Mouse (Mus musculus): ENCODE data around the gene Sgip1. TPM values are rescaled to one million over a fixed set of nuclear protein-coding genes. Genes with fewer than 3 reads are reported as not detected.
A peak's percentile ranks its signal among the peaks of the same experiment; 100 is the strongest.

The Sgip1 gene
- total RNA-seq, 2 experiments from 2014 or later = 1.7 to 2.9 TPM

- no peak for DNase-seq
Observed at GRCm38 (mm10) chr4:102977778-102978321, 236.8 kb downstream of the Sgip1 start.

- peak; percentile 26 for DNase-seq
Observed at GRCm38 (mm10) chr4:102978440-102978839, 237.3 kb downstream of the Sgip1 start, which contains the start of gene Tctex1d1. Gene Tctex1d1 (plus strand): TSS chr4:102978606.

GRCm38 (mm10) chr4:102979385-102979784 is 238.3 kb downstream of the Sgip1 start:
- no peak for DNase-seq

GRCm38 (mm10) chr4:102981709-102982108 is 240.6 kb downstream of the Sgip1 start:
- no peak for DNase-seq

DNA sequence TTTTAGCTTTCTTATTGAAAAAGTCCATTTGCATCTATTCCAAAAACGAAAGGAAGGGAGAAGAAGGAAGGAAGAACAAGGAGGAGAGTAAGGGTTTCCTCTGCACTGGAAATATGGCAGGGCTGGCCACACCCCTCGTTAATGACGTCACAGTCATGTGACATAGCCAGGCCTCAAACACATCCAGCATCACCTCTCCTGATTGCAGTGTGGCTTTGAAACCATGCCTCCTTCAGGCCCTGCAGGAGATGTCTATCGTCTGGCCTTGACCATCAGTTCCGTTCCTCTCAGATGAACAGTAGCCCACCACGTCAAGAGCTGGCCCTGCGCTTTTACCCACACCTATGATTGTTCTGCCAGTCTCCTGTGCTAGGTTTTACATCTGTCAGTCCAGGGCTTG is 245.1 kb downstream of the Sgip1 start:
- DNase-seq = no peak

GRCm38 (mm10) chr4:102986917-102987316 is 245.8 kb downstream of the Sgip1 start:
- peak; percentile 41 for DNase-seq

DNA sequence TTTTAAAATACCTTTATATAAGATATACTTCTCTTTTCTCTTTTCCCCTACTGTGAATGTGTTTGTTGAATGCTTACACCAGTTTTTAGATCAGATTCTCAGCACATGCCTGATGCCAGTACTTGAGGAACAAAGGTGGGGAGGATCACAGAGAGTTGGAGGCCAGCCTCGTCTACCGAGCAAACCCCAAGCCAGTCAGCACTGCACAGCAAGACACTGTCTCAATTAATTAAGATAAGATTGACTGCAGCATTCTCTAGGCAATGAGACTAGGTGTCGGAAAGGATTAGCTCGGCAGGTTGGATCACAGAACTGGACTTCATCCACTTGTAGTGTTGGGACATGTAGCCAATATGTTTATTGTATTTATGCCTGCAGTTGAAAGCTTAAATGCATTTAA is 246.2 kb downstream of the Sgip1 start:
- no peak for DNase-seq

- DNase-seq = no peak
Observed at GRCm38 (mm10) chr4:102987756-102988155, 246.7 kb downstream of the Sgip1 start.

DNA sequence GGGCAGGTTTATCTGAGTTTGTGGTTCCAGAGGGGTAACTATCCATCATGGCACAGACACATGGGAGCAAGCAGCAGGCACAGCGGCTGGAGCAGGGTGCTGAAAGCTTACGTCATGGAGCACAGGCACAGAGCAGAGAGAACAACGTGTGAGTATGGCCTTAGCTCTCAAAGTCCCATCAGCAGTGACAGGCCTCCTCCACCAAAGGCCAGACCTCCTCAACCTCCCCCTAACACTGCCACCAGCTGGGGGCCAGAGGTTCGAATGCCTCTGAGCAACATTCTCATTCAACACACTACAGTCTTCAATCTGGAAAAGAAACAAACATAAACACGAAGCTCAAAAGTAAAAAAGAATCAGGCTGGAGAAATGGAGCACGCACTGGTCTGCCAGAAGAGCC is 247.4 kb downstream of the Sgip1 start:
- no peak for DNase-seq

DNA sequence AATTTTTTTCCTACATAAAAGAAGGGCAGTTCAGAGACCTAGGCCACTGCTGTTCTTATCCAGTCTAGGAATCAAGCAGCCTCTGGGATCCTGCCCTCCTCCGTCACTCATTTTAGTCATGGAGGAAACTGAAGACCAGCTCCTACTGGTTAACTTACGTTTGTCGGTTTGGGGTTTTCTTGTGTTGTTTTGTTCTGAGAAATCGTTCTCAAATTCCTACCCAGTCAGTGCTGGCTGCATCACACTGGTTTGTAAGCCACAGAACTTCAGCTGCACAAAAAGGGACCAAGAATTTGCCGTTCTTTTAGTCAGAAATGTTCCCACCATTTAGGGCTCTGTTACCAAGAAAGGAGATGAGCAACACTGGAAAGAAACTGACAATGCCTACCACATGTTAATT is 248.3 kb downstream of the Sgip1 start:
- DNase-seq = no peak

- DNase-seq = no peak
Observed at GRCm38 (mm10) chr4:102990016-102990415, 248.9 kb downstream of the Sgip1 start.

DNA sequence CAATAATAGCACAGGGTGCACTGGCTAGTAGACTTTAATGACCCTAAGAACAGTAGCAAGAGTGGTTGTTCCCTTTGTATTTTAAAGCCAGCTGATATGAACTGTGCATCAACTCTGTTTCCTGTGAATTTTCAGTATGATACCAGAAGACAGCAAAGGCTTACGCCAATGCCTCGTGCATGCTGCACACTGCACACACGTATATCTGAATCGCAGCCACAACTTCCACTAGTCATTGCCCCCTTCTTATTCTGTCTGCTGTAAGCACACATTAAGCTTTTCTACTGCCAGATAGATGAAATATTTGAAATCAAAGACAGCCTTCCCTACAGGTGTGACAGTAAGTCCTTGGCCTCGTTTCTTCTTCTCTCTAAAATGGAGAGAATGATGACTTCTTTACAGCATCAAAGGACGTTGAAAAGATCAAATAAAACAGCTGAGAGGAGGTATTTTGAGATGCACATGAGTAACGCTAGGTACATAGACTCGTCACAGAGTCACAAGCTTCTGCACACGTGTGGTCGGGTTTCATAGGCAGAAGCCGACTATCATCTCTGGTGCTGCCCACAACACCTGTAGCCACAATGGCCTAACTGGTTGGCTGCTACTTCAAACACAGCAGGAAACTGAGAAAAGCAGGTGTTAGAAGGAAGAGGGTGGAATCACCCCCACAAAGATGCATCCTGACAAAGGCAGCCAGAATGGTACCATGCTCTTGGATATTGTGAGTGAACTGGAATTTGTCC is 249.7 kb downstream of the Sgip1 start:
- DNase-seq = no peak

DNA sequence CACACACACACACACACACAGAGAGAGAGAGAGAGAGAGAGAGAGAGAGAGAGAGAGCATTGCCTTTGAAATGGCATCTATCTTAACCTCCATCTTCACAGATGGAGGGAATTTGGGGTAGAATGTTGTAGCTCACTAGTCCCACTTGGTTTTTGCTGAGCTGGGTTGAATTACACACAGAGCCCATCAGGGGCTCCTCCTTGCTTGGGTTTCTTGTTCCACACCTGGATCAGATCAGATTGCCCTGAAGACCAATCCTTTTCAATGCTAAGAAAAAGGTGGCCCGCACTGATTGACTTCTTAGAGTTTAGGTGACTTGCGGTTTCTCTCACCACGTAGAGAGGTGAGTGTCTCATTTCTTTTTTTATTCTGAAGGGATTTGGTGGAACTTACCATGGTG is 250.6 kb downstream of the Sgip1 start:
- DNase-seq = no peak

- DNase-seq = no peak
Observed at GRCm38 (mm10) chr4:103004681-103005080, 263.6 kb downstream of the Sgip1 start.

GRCm38 (mm10) chr4:103005190-103005945 is 264.3 kb downstream of the Sgip1 start:
- no peak for DNase-seq

GRCm38 (mm10) chr4:103006266-103006665 is 265.2 kb downstream of the Sgip1 start:
- DNase-seq = no peak

DNA sequence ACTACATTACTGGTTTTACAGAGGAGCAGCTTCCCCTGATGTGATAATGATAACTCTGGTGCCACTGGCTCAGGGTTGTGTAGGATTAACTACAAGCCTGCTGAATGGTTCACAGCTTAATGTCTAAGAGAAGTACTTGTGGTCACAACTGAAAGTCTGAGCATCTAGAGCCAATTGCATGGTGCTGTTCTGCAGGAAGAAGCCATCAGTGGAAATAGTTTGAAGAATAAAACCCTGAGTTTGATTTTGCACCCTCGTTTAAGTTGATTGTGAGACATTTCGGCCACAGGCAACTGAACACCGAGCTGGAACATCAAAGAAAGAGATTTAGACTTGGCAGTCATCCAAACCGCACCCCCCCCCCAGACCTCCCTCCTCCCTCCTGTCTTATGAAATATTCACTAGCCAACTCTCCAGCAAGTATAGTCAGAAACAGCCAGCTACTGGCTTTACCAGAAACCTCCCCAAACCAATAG is 265.9 kb downstream of the Sgip1 start:
- no peak for DNase-seq

GRCm38 (mm10) chr4:103010734-103011133 is 269.6 kb downstream of the Sgip1 start:
- no peak for DNase-seq

DNA sequence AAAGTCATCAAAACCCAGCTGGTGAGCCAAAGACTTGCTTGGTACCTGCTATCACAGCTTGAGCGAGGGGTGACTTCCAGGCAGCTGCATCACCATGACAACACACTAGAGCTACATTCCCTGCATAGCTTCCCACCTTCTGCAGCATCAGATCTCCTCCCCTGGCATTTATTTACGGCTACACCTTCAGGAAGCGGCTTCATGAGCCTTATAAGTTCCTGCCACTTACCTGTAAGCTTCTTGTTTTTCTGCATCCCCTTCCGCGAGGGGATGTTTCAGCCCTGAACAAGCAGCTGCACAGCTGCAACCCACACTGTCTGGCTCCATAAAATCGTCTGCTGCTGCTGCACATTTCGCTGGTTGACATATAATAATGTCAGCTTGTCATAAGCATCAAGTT is 270.7 kb downstream of the Sgip1 start:
- no peak for DNase-seq

- DNase-seq = no peak
Observed at GRCm38 (mm10) chr4:103013490-103013889, 272.4 kb downstream of the Sgip1 start.

All from gastrocnemius, postnatal 10 days (tissue).